Mouse (Mus musculus): Measurements from ENCODE around the gene Dnm3. TPM values are rescaled to one million over a fixed set of nuclear protein-coding genes. Genes with fewer than 3 reads are reported as not detected.

The Dnm3 gene
- polyA plus RNA-seq, 1 experiment from 2014 or later = 25.7 TPM

GRCm38 (mm10) chr1:161991846-161992245, 486.0 kb downstream of the Dnm3 start:
- no peak overlapping the region for H3K27ac ChIP-seq
- peaks cover 3% of the 10 kb centered on the region; the same call in 1 of the 2 replicates for H3K4me1 ChIP-seq
- no peaks in the 10 kb centered on the region for H3K9me3 ChIP-seq (replicated peaks)
- 92% methylated on average over 11 of the region's 11 CpGs for WGBS
- ATAC-seq (ENCODE audit: low FRiP score) = no peak
- no peak overlapping the region for H3K4me3 ChIP-seq
- no peaks in the 10 kb centered on the region for H3K27me3 ChIP-seq
- no peak overlapping the region for H3K9ac ChIP-seq
- no peak overlapping the region for H3K4me2 ChIP-seq (replicated peaks)
- no peaks in the 10 kb centered on the region for H3K36me3 ChIP-seq

GRCm38 (mm10) chr1:161990684-161991578, 486.9 kb downstream of the Dnm3 start:
- WGBS = 63% methylated on average over 10 of the region's 10 CpGs
- H3K27ac ChIP-seq = no peak overlapping the region

GRCm38 (mm10) chr1:161983979-161984566, 493.8 kb downstream of the Dnm3 start:
- Histone ChIP-seq H3K9ac (no peak overlapping the region), H3K4me2 (replicated peaks) (no peak overlapping the region), H3K27me3 (no peaks in the 10 kb centered on the region), H3K36me3 (no peaks in the 10 kb centered on the region), H3K4me3 (no peak overlapping the region), H3K4me1 (peaks cover 3% of the 10 kb centered on the region; the same call in 1 of the 2 replicates), H3K9me3 (replicated peaks) (no peaks in the 10 kb centered on the region), H3K27ac (peak overlapping the region; percentile 23; the same call in 1 of the 2 replicates)
- 35% methylated on average over 4 of the region's 4 CpGs for WGBS
- ATAC-seq (ENCODE audit: low FRiP score) = no peak

More at GRCm38 (mm10) chr1:161990684-161991578, 486.9 kb downstream of the Dnm3 start:
- H3K4me3 ChIP-seq = no peak overlapping the region
- H3K9me3 ChIP-seq (replicated peaks) = no peaks in the 10 kb centered on the region
- H3K27me3 ChIP-seq = no peaks in the 10 kb centered on the region
- no peak overlapping the region for H3K9ac ChIP-seq
- no peak for ATAC-seq (ENCODE audit: low FRiP score)
- H3K36me3 ChIP-seq = no peaks in the 10 kb centered on the region
- H3K4me1 ChIP-seq = peaks cover 3% of the 10 kb centered on the region; the same call in 1 of the 2 replicates
- H3K4me2 ChIP-seq (replicated peaks) = no peak overlapping the region

DNA sequence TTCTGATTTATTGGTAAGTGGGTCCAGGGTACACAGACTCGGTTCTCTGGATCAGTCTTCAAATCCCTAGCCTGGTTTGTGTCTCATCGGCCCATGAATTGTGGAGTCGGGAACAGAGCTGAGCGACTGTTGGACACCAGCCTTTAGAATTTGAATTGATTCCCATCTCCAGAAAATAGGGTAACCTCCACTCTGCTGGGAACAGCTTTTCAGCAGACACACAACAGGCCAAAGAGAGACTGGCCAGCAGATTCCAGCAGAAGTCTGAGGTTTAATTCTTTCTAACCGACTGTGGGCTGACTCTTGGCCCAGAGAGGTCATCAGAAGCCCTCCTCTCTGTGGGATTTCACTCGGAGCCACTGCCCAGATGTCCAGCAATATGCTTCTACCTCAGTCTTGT, 494.4 kb downstream of the Dnm3 start:
- Histone ChIP-seq H3K4me1 (peaks cover 3% of the 10 kb centered on the region; the same call in 1 of the 2 replicates), H3K36me3 (no peaks in the 10 kb centered on the region), H3K4me2 (replicated peaks) (no peak overlapping the region), H3K4me3 (no peak overlapping the region), H3K9me3 (replicated peaks) (no peaks in the 10 kb centered on the region), H3K27me3 (no peaks in the 10 kb centered on the region), H3K27ac (no peak overlapping the region), H3K9ac (no peak overlapping the region)
- 71% methylated on average over 6 of the region's 6 CpGs for WGBS
- ATAC-seq (ENCODE audit: low FRiP score) = no peak

GRCm38 (mm10) chr1:161980626-161981298, 497.1 kb downstream of the Dnm3 start:
- Histone ChIP-seq H3K4me3 (no peak overlapping the region), H3K9ac (no peak overlapping the region), H3K4me2 (replicated peaks) (no peak overlapping the region), H3K9me3 (replicated peaks) (no peaks in the 10 kb centered on the region), H3K27ac (no peak overlapping the region), H3K4me1 (peaks cover 5% of the 10 kb centered on the region; the same call in 1 of the 2 replicates), H3K36me3 (no peaks in the 10 kb centered on the region), H3K27me3 (no peaks in the 10 kb centered on the region)
- ATAC-seq (ENCODE audit: low FRiP score) = no peak
- WGBS = 79% methylated on average over 9 of the region's 9 CpGs

DNA sequence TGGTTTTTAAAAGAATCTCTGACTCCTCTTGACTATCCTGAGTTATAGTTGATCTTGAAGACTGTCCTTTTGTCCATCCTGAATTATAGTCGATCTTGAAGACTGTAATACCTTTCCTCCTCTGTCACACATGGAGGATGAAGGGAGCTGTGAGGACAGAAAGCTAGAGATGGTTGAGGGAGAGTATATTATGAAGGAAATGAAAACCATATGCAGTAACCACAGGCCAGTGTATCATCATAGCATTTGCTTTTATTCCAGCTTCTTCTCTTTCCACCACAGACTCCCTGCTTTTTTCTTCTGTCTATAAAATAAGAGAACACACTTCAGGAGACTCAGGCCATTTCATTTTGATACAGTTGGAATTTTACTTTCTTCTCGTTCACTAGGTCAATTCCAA, 497.8 kb downstream of the Dnm3 start:
- no peak overlapping the region for H3K4me3 ChIP-seq
- H3K36me3 ChIP-seq = no peaks in the 10 kb centered on the region
- H3K9ac ChIP-seq = no peak overlapping the region
- H3K27ac ChIP-seq = no peak overlapping the region
- peaks cover 5% of the 10 kb centered on the region; the same call in 1 of the 2 replicates for H3K4me1 ChIP-seq
- H3K27me3 ChIP-seq = no peaks in the 10 kb centered on the region
- ATAC-seq (ENCODE audit: low FRiP score) = no peak
- H3K4me2 ChIP-seq (replicated peaks) = no peak overlapping the region
- WGBS = 74% methylated on average over 2 of the region's 2 CpGs
- no peaks in the 10 kb centered on the region for H3K9me3 ChIP-seq (replicated peaks)

DNA sequence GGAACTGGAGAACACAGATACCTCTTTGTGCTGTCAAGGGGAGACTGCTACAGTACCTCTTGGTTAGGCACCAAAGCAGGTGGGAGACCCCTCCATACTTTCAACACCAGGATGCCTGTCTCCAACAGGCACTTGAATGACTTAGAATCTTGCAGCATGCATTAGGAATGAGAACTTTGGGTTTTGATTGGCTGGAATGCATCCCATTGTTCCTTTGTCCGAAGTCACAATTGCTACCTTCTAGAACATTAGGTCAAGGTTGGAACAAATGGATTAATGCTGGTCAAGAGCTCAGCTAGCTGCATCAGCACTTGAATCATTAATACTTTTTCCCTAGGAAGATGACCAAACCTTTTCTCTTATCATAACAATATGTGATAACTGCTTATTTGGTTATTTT, 498.3 kb downstream of the Dnm3 start, which contains the start of gene 4930558K02Rik:
TSS of gene 4930558K02Rik (minus strand) at position 101 of the 400 bp plus-strand sequence.
- no peaks in the 10 kb centered on the region for H3K27me3 ChIP-seq
- no peaks in the 10 kb centered on the region for H3K36me3 ChIP-seq
- ATAC-seq (ENCODE audit: low FRiP score) = no peak
- H3K4me3 ChIP-seq = no peak within 1 kb of the TSS
- no peaks in the 10 kb centered on the region for H3K9me3 ChIP-seq (replicated peaks)
- H3K27ac ChIP-seq = no peak within 1 kb of the TSS
- no peak within 1 kb of the TSS for H3K4me2 ChIP-seq (replicated peaks)
- H3K9ac ChIP-seq = no peak within 1 kb of the TSS
- WGBS = 65% methylated on average over 1 of the region's 1 CpGs
- H3K4me1 ChIP-seq = peaks cover 5% of the 10 kb centered on the region; the same call in 1 of the 2 replicates

DNA sequence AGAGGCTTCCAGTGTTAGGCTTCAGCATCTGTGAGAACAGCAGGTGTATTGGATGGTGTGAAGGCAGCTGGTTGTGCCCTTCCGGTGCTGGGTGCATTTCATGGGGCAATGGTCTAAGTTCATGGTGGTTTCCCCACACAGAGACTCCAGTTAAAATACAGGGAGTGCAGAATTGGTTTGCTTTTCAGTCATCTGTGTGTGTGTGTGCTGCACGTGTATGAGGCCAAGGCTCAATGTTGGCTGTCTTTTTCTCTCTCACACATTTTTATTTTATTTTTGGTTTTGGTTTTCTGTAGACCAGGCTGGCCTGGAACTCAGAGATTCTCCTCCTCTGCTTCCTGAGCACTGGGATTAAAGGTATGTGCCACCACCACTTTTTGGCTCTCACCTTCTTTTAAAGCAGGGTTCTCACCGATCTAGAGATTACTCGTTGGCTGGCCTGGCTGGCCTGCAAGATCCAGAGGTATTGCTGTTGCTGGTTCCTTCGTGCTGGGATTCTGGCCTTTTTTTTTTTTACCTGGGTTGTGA, 499.6 kb downstream of the Dnm3 start:
- 87% methylated on average over 5 of the region's 5 CpGs for WGBS
- Histone ChIP-seq H3K36me3 (no peaks in the 10 kb centered on the region), H3K4me1 (peaks cover 2% of the 10 kb centered on the region; the same call in 1 of the 2 replicates), H3K4me3 (no peak overlapping the region), H3K27ac (no peak overlapping the region), H3K27me3 (no peaks in the 10 kb centered on the region), H3K9ac (no peak overlapping the region), H3K9me3 (replicated peaks) (no peaks in the 10 kb centered on the region), H3K4me2 (replicated peaks) (no peak overlapping the region)
- no peak for ATAC-seq (ENCODE audit: low FRiP score)

DNA sequence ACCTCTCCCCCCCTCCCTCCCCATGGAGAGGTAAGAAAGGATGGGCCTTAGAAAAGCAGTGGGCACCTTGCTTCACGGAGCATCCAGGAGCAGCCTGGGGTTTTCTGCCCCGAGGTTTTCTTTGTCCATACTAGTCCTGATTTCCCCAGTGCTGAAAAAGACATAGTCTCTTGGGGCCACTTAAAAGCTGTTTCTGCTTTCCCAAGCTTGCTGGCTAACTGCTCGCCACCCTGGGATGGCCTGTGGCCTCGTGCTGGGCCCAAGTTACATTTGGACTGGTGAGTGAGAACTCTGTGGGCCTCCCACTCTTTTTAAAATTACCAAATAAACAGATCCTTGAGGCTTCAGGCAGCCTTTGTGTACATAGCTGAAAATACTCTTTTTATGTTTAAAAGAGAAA, 500.5 kb downstream of the Dnm3 start:
- Histone ChIP-seq H3K27ac (no peak overlapping the region), H3K9me3 (replicated peaks) (no peaks in the 10 kb centered on the region), H3K4me3 (no peak overlapping the region), H3K4me2 (replicated peaks) (no peak overlapping the region), H3K36me3 (no peaks in the 10 kb centered on the region), H3K4me1 (peaks cover 2% of the 10 kb centered on the region; the same call in 1 of the 2 replicates), H3K9ac (no peak overlapping the region), H3K27me3 (no peaks in the 10 kb centered on the region)
- ATAC-seq (ENCODE audit: low FRiP score) = no peak
- 58% methylated on average over 4 of the region's 4 CpGs for WGBS

- Histone ChIP-seq H3K9me3 (replicated peaks) (no peaks in the 10 kb centered on the region), H3K4me1 (peaks cover 2% of the 10 kb centered on the region; the same call in 1 of the 2 replicates), H3K4me3 (no peak overlapping the region), H3K27me3 (no peaks in the 10 kb centered on the region), H3K36me3 (no peaks in the 10 kb centered on the region), H3K27ac (no peak overlapping the region), H3K9ac (no peak overlapping the region), H3K4me2 (replicated peaks) (no peak overlapping the region)
- peak; percentile 77 for ATAC-seq (ENCODE audit: low FRiP score)
- 43% methylated on average over 16 of the region's 16 CpGs for WGBS
Observed at GRCm38 (mm10) chr1:161976255-161977182, 501.3 kb downstream of the Dnm3 start.

DNA sequence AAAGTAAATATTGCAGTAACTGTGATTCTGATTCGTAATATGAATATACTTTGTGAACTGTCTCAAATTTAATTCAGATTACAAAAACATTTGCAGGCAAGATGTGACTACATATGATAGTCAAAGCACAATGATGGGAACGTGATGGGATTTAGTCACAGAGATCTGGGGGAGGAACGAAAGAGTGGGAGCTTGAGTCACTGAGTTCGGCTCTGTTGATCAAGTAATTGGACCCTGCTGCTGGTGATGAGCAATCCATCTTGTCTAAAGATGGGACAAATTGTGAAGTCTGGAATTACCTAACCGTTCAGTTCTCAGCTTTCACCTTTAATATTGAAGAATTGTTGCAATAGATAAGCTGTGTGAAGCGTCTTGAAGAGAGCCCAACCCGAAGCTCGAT, 505.6 kb downstream of the Dnm3 start:
- WGBS = 94% methylated on average over 8 of the region's 8 CpGs
- Histone ChIP-seq H3K9me3 (replicated peaks) (no peaks in the 10 kb centered on the region), H3K27ac (no peak overlapping the region), H3K4me1 (peaks cover 9% of the 10 kb centered on the region; the same call in 1 of the 2 replicates), H3K36me3 (no peaks in the 10 kb centered on the region), H3K27me3 (no peaks in the 10 kb centered on the region), H3K4me2 (replicated peaks) (no peak overlapping the region), H3K9ac (no peak overlapping the region), H3K4me3 (no peak overlapping the region)
- ATAC-seq (ENCODE audit: low FRiP score) = no peak

Measured in hindbrain, embryonic 12.5 days (tissue).